Mouse (Mus musculus): ENCODE data around the gene Lair1. TPM values are rescaled to one million over a fixed set of nuclear protein-coding genes. Genes with fewer than 3 reads are reported as not detected.
A peak's percentile ranks its signal among the peaks of the same experiment; 100 is the strongest.
"Not testable (repeated sequence)": the region's sequence is repeated elsewhere in the genome, so short reads cannot be mapped to it uniquely, and the experiment has no call there.

The Lair1 gene
- total RNA-seq (2021), result 1 to 10 TPM; 6.3 to 6.6 TPM

DNA sequence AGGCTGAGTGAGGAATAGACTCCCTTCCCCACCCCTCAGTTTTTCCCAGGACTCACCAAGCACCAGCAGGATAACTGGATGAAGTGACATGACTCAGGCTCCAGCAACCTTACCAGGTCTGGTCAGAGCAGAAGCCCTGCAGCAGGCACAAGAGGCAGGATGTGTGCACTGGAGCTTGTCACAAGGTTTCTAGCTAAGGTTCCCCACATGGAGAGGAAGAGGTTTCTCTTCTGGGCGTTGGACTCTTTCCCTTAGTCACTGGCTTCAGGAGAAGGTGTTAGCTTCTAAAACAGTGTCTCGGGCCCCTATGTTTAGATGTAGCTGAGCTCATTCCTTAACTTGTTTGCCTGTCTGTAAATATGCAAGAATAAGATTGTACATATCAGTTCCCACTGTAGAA is at the start of gene Lair1:
TSS of gene Lair1 (minus strand) at position 192 of the 400 bp plus-strand sequence.
- DNase-seq (ENCODE audit: extremely low spot score in 1 of 2, low spot score in 1 of 2), result no peak

DNA sequence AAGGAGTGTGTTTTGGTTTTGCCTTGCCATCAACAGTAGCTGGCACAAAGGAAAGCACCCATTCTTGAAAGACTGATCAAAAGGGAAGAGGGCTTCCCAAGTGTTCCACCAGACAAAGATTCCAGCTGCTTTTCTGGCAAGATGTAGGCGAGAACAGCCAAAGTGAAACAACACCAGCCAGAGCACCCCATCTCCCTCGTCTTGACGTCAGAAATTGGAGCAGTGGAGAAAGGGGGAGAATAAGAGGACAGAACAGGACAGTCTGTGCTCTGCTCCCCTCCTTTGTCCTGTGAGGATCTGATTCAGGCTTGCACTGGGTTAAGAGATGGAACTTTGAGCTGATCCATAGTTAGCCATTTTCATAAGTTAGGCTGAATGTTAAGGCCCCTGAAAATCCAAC is 48.8 kb upstream of the Lair1 start:
- no peak for DNase-seq (ENCODE audit: extremely low spot score in 1 of 2, low spot score in 1 of 2)

DNA sequence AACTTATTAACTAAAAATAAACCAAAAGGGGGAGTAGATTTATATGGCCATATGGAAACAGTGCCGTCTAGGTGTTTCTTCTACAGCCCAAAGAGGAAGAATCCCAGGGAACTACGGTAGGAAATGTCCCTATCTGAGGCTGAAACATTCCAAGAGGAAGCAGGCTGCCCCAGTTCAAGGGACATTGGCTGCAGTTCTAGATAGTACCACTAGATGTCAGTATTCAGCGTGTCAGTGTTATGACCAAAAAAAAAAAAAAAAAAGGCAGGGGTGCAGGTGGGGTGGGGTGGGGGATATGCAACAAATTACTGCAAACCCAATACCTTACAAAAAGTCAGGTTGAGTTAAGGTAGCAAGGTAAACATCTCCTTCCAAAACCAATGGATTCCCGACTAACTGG is 40.4 kb upstream of the Lair1 start:
- no peak for DNase-seq (ENCODE audit: extremely low spot score in 1 of 2, low spot score in 1 of 2)

DNA sequence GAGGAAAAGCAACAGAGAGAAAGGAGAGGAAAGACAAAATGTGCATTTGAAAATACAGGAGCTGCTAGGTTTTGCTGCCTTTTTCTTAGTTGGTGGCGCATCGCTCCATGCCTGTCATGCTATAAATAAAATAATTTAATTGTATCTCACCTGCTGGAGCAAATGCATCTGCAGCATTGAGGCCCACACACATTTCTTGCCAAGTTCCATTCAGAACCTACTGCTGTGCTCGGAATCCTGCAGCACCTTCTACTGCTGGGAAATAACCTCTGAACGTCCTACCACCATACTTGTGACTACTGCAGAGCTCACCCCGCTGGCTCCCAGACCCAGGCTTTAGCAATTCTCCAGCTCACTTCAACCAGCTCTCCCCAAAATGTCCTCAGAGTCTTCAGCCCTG is 38.1 kb upstream of the Lair1 start:
- DNase-seq (ENCODE audit: extremely low spot score in 1 of 2, low spot score in 1 of 2), result no peak

DNA sequence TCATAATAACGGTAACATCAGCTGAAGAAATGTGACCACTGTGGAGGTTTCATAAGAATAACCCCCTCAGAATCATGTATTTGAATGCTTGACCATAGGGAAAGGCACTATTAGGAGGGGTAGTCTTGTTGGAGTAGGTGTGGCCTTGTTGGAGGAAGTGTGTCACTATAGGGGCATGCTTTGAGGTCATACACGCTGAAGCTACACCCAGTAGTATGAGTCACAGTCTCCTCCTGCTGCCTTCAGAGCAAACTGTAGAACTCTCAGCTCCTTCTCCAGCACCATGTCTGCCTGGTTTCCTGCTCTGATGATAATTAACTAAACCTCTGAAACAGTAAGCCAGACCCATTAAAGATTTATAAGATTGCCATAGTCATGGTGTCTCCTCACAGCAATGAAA is 35.8 kb upstream of the Lair1 start:
- no peak for DNase-seq (ENCODE audit: extremely low spot score in 1 of 2, low spot score in 1 of 2)

DNA sequence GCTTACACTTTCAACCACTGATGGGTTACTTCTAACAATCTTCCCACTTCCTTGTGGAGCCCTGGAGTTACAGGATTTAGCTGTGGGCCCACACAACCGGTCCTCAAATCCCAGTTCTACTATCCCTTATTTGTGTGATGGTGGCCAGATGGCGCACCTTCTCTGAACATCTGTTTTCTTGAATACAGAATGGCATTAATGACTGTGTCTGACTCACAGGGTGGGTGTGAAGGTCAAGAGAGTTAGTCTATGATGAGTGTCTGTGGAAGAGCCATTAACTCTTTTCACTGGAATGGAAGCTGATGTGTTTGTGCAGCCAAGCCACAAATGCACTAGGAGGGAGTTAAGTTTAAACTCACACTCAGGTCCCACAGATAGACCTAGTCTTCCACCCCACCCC is 35.3 kb upstream of the Lair1 start:
- no peak for DNase-seq (ENCODE audit: extremely low spot score in 1 of 2, low spot score in 1 of 2)

DNA sequence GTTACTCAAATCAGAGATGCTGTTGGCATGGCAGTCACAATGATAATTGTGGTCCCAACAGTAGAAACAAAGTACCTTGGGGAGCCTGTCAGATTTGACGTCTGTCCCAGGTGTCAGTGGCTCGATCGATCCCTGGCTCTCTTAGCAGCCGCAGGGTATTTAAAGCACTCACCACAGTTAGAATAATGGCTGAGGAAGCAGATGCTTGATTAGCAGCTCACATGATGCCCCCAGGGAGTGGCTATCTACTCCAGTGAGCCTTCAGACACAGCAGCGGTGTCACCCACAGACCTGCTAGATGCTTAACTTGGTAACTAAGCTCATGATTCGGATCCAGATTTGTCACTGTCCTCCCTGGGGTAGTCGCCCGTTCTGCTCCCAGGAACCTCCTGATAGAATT is 28.2 kb upstream of the Lair1 start:
- no peak for DNase-seq (ENCODE audit: extremely low spot score in 1 of 2, low spot score in 1 of 2)

DNA sequence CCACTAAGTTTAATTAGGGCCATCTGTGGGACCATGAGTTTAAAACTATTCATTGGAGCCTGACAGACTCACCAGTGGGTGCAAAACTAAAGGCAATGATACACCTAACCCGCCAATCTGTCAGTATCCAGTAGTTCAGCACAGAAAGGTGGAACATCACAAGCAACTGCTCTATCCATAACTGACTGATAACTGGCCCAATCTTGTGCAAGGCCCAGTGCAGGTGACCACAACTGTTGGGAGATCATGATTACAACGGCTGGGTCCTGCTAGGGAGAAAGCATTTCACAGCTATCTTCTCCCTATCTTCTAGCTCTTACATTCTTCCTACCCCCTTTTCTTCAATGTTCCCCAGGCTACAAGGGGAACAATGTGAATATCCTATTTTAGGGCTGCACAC is 25.7 kb upstream of the Lair1 start:
- no peak for DNase-seq (ENCODE audit: extremely low spot score in 1 of 2, low spot score in 1 of 2)

DNA sequence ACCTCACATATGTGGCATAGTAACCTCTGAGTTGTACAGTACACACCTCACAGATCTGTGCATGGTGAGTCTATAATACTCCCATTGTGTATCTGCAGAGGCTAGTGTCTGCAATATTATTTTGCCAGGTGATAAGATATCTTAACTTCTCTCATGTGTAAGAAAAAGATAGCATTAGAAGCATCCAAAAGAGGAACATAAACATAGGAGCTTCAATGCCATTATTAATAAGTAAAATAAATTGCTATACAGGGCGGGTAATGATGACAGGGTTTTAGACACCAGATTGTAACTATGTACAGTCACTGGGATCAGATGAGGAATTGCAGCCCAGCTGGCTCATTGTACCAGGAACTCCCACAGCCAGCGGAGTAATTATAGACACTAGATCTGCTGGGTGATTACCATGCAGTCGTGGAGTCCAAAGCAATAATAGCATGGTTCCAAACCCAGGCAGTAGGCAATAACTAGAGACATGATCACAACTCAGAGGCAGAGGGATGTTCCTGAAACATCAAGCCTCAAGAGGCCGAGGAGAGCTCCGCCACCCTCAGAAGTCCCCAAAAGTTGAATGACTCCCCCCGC is 25.0 kb upstream of the Lair1 start:
- DNase-seq (ENCODE audit: extremely low spot score in 1 of 2, low spot score in 1 of 2), result no peak

DNA sequence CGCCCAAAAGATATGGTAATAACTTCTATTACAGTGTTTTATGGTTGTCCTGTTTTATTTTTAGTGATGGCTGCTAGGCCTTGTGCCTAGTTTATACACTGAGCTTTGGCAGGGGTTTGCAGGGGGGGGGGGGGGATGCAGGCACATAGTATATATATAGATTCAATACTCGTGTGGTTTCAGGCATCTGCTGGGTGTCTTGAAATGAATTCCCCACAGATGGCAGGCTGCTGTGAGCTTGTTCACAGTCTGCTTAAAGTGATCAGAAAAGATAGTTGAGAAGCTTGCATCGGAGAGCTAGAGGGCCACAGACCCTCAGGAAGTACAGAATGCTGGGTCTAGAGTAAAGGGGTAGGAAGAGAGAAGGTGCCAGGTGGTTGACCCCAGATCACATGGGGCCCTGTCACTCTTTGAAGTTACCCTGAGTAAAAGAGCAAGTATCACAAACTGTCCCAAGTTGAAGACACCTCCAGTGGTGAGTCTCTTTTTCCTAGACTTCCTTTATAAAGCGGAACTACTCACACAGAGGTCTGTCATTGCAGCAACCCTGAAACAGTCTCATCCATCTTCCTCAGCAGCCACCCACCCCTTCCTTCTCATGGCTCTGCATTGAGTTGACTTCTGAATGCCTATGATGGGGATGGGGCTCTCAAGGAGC is 24.4 kb upstream of the Lair1 start:
- DNase-seq (ENCODE audit: extremely low spot score in 1 of 2, low spot score in 1 of 2), result no peak

DNA sequence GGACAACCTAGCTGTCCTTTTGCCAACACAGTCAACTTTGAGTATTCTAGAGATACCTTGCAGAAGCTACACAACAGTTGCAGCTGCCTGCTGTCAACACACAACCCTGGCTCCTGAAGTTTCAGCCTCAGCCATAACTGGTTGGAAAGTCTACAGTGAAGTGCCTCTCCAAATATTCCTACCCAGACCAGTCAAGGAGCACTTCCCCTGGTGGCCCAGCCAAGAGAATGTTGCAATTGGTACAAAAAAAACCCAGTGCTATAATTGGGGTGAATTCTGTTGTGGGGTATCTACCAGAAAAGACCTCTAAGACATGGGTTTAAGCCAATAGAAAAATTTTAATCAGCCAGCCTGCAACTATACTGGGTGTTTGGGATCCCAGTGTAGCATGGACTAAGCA is 22.6 kb upstream of the Lair1 start:
- DNase-seq (ENCODE audit: extremely low spot score in 1 of 2, low spot score in 1 of 2), result no peak

DNA sequence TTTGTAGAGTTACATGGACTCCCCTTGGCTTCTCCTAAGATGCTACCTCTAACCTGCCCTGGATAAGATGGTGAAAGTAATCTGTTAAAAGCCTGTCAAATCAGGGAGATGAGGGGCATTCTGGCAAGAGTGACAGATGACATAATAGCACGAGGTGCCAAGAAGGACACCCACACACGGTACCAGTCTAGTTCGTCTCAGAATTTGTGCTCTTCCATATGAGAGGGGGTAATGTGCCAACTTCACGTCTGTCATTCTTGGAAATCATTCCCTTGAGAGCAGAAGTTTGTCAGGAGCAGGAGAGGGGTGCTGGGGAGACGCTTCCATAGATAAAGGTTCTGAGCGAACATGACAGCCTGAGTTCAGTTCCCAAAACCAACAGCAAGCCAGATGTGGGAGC is 21.2 kb upstream of the Lair1 start:
- peak in 1 of 2 experiments; percentile 27 for DNase-seq (ENCODE audit: extremely low spot score in 1 of 2, low spot score in 1 of 2)

DNA sequence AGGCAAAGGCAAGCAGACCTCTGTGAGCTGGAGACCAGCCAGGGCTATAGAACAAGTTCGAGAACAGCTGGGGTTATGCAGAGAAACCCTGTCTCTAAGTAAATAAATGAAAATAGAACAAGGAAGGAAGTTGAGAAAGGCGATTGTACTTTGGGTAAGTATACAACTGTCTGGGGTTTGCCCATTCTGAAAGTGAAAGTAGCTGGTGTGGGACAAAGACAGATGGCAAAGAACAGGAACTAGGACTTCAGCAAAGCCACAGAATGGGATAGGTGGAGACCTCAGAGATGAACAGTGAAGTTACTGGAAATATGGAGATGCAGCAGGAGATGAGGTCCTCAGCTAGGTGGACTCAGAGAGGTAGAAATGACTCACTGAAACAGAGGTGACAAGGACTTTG is 19.8 kb upstream of the Lair1 start:
- DNase-seq (ENCODE audit: extremely low spot score in 1 of 2, low spot score in 1 of 2), result no peak

DNA sequence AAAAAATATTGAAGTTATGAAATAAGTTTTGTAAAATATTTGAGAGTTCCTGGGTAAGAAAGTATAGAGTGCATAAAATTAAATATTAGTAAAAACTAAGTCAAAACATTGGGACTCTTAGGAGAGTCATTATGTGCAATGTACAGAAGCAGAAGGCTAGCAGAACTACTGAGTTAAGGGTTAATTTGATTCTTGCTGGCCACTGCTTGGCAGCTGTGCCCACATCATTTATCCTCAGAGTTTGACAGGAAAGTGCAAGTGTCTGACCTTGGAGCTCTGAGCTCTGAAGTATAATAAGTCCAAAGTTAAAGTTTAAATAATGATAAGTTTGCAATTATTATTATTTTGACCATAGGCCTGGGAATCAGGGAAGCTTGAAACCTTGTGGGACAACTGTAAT is 18.7 kb upstream of the Lair1 start:
- DNase-seq (ENCODE audit: extremely low spot score in 1 of 2, low spot score in 1 of 2), result no peak

DNA sequence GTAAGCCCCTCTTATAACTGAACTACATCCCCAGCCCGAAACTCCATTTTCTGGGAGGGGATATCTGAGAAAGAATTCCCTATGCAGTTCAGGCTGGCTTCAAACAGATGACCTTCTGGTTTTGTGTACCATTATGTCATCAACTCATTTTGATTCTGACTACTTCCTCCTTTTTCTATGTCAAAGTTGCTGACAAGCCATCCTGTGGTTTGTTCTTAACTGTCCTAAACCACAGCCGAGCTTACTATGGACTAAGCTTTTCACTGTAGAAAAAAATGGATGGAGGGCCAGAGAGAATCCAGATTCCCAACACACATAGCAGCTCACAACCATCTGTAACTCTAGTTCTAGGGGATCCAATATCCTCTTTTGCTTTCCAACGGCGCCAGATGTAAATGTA is 17.5 kb upstream of the Lair1 start:
- DNase-seq (ENCODE audit: extremely low spot score in 1 of 2, low spot score in 1 of 2), result no peak

DNA sequence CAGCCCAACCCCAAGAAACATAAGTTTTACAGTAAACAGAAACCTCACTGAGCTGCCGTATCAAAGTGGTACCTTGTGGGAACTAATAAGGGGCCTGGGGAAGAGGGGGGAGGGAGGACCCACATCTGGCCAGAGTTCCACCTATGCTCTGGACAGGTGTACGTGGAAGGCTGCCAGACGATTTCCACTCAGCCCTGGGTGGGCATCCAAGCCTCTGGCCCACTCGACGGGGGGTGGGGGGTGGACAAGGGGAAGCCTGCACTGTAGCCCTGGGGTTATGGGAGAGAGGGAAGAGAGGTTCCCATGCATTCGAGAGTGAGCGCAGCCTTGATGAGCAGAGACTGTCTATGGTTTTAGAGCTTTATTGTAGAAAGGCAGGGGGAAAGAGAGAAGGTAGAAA is 16.5 kb upstream of the Lair1 start:
- no peak for DNase-seq (ENCODE audit: extremely low spot score in 1 of 2, low spot score in 1 of 2)

DNA sequence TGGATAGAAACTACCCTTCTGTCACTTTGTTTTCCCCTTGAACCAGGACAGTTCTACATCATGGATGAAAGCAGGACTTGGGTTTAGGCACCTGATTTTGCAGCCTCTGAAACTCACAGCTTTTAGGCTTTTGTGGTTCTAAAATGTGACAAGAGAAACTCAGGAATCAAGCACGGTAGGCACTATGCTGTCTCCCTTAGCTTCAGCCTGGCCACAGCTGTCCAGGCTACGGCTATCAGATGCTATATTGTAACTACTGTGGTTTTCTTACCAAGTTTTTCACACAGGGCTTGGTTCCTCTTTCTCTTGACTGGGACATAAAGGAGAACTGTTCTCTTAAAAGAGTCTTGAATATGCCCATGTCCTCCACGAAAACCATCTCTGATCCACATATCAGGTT is 10.1 kb upstream of the Lair1 start:
- DNase-seq (ENCODE audit: extremely low spot score in 1 of 2, low spot score in 1 of 2), result no peak

DNA sequence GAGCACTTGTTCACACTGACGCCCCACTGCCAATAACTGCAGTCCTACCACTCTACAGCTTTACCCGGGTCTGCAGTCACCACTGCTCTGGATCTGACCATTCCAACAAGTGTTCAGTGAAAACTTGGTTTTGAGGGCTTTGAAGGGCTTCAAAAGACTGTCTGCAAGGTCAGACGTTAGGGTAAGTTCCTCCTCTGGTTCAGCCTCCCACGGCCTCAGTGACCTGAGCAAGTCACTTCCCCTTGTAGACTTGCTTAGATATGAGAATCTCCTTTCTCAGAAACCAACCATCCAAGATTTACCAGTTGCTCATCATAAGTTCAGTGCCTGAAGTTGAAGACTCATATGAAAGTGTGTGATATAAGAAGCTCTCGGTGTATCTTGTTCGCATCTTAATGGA is 8.1 kb upstream of the Lair1 start:
- DNase-seq (ENCODE audit: extremely low spot score in 1 of 2, low spot score in 1 of 2), result no peak

DNA sequence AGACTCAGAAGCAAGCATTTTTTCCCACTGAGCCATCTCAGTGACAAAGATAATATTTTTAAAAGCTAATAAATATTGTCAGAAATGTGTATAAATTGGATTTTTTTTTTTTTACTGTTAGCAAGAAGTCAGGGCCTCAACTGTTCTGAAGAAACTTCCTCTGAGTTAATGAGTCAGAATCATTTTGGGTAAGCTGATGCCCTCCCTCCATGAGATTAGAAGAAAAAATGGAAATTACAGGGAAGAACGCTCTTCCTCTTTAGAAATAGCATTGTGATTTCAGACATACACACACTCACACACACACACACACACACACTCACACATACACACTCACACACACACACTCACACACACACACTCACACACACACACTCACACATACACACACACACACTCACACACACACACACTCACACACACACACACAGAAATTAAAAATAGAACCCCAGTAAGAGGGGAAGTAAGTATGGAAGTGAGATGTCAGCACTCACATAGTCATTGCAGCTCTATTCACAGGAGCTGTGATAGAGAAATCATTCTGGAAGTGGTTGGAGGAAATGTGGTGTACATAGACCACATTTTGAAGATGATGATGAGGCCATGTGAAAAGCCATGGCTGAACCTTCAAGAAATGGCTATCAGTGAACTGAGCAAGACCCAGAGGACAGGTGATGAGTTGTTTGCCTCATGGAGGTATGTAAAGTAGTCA is 866 bp upstream of the Lair1 start:
- DNase-seq (ENCODE audit: extremely low spot score in 1 of 2, low spot score in 1 of 2), result no peak

DNA sequence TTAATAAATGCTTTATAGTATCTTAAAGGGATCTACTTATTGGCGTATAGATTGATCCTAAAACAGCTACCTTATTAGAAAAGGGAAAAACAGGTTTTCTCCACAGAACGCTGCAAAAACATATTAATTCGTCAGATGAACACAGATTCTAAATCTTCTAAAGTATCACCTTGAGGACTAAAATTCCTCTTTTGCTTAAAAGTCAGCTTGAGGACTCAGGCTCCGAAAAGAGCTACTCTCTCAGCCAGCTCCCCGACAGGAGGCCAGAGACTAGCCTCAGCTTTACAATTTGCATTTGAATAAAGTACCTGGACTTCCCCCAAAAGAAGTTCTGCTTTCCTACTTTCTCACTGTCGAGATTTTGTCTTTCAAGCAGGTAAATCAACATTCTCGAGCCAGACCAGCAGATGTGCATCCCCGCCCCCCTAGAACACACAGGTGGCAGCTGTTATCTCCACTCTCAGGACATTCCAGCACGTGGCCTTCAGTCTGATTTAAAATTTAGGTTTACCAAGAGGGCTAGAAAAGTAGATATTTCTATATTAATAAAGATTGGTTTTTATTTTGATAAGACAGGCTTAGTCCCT is 2.3 kb downstream of the Lair1 start:
- DNase-seq (ENCODE audit: extremely low spot score in 1 of 2, low spot score in 1 of 2), result not testable (repeated sequence)

DNA sequence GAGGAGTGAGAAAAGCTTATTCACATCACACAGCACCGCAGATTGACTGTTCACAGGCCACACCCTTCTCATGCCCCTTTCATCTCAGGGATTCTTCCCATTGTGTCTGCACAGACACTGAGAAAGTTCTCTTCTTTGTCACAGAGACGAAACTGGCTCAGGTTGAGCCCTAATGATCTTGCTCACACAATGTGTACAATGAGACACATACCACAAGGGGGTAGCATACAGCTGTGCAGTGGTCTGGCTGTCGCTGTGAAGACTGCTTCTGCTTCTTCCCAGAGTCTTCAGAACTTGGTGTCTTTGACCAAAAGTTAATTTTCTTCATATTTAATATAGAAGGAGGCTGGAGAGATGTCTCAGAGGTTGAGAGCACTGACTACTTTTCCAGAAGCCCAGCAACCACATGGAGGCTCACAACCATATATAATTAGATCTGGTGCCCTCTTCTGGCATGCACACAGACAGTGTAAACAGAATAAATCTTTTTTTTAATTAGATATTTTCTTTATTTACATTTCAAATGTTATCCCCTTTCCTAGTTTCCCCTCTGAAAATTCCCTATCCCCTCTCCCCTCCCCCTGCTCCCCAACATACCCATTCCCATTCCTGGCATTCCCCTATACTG is 36.1 kb downstream of the Lair1 start:
- DNase-seq (ENCODE audit: extremely low spot score in 1 of 2, low spot score in 1 of 2), result peak in 1 of 2 experiments; percentile 3

Measured in layer of hippocampus, postnatal 25 days (tissue).